Mouse (Mus musculus) urinary bladder, postnatal 14 days (tissue): Measurements from ENCODE around the gene Serpinb7.

Source experiments
- DNase-seq: peaks from one replicate; pipeline ENCODE4 v3.0.0; 2021; ENCODE audit warnings: low spot score

Serpinb7 gene

DNA sequence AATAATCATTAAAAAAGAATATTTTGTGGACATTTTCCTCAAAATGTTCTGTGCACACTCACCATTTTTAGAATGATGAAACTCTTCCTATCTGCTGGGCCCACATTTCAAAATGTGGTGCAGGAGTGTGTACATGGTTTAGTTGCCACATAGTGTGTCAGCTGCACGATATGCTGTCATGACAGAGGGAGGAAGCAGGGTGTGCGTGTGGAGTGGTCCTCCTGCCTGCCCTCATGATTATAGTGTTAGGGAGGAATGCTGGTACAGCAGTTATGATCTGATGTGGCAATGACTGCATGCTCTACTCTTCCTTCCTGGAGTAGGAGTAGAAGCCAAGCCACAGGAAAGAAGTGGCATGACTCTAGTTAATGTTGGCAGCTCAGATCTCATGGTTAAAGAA is 97.3 kb downstream of the Serpinb7 start:
- no peak for DNase-seq

DNA sequence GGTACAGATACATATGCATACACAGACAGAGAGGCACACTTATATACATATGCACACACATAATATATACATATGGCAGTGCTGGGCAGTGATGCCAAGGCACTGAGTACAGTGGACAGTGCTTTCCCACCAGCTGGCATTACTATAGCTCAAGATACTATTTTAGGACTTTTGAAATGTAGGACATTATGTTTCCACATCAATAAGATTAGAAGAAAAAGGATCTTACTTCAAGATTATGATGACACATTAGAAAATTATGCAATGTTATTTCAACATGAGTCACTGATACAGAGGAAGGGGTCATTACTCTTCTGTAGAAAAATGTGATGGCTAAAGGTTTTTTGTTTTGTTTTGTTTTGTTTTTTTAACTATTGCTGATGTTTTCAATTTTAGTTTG is 102.6 kb downstream of the Serpinb7 start:
- no peak for DNase-seq
